Mouse (Mus musculus) ES-Bruce4 (cell line): ENCODE measurements around the gene Csnk1d.
A peak's percentile ranks its signal among the peaks of the same experiment; 100 is the strongest.

Experiments
- CTCF ChIP-seq: IDR thresholded peaks from one replicate; pipeline ENCODE4 v1.8.1; 2011; ENCODE audit warnings: low read depth, low read length
- EP300 ChIP-seq: IDR thresholded peaks from 2 replicates; pipeline ENCODE4 v1.6.1; 2011; ENCODE audit warnings: low read depth, low read length; ENCODE audit not compliant: insufficient read depth
- POLR2A ChIP-seq: IDR thresholded peaks from one replicate; pipeline ENCODE4 v1.8.1; 2011; ENCODE audit warnings: low read length; ENCODE audit not compliant: insufficient read depth

GRCm38 (mm10) chr11:120938795-120939194 lies 52.3 kb downstream of the Csnk1d start:
- TF ChIP-seq POLR2A (no peak), CTCF (no peak), EP300 (0 out of 2 replicates have a peak, but pooled peaks have one; percentile 31)
